Mouse (Mus musculus): ENCODE results near the gene Mcf2l.

The Mcf2l gene

GRCm38 (mm10) chr8:12873357-12874046 lies at the start of gene Mcf2l:
Gene Mcf2l, plus strand, starts transcription at chr8:12873806.
- peak; percentile 61 to 69 for DNase-seq (ENCODE audit: low spot score in 2 of 2)

- DNase-seq (ENCODE audit: low spot score in 2 of 2), result no peak
These were observed 49.0 kb upstream of the Mcf2l start for GRCm38 (mm10) chr8:12824562-12824961.

GRCm38 (mm10) chr8:12825236-12825635 lies 48.4 kb upstream of the Mcf2l start:
- no peak for DNase-seq (ENCODE audit: low spot score in 2 of 2)

GRCm38 (mm10) chr8:12825686-12826237 lies 47.8 kb upstream of the Mcf2l start:
- DNase-seq (ENCODE audit: low spot score in 2 of 2), result no peak

- DNase-seq (ENCODE audit: low spot score in 2 of 2), result no peak
These were observed 46.5 kb upstream of the Mcf2l start for GRCm38 (mm10) chr8:12827124-12827523.

- DNase-seq (ENCODE audit: low spot score in 2 of 2), result no peak
These were observed 45.3 kb upstream of the Mcf2l start for GRCm38 (mm10) chr8:12828298-12828697.

GRCm38 (mm10) chr8:12829381-12829780 lies 44.2 kb upstream of the Mcf2l start:
- no peak for DNase-seq (ENCODE audit: low spot score in 2 of 2)

GRCm38 (mm10) chr8:12831659-12832589 lies 41.7 kb upstream of the Mcf2l start:
- DNase-seq (ENCODE audit: low spot score in 2 of 2), result peak in 1 of 2 experiments; percentile 57

- DNase-seq (ENCODE audit: low spot score in 2 of 2), result no peak
These were observed 40.0 kb upstream of the Mcf2l start for GRCm38 (mm10) chr8:12833616-12834015.

GRCm38 (mm10) chr8:12840834-12841233 lies 32.8 kb upstream of the Mcf2l start:
- DNase-seq (ENCODE audit: low spot score in 2 of 2), result no peak

- no peak for DNase-seq (ENCODE audit: low spot score in 2 of 2)
These were observed 31.1 kb upstream of the Mcf2l start for GRCm38 (mm10) chr8:12842342-12842995.

GRCm38 (mm10) chr8:12844347-12844950 lies 29.2 kb upstream of the Mcf2l start:
- DNase-seq (ENCODE audit: low spot score in 2 of 2), result no peak

GRCm38 (mm10) chr8:12846447-12846846 lies 27.2 kb upstream of the Mcf2l start:
- no peak for DNase-seq (ENCODE audit: low spot score in 2 of 2)

- no peak for DNase-seq (ENCODE audit: low spot score in 2 of 2)
These were observed 22.4 kb upstream of the Mcf2l start for GRCm38 (mm10) chr8:12851241-12851640.

GRCm38 (mm10) chr8:12856038-12856437 lies 17.6 kb upstream of the Mcf2l start:
- DNase-seq (ENCODE audit: low spot score in 2 of 2), result no peak

GRCm38 (mm10) chr8:12863061-12863460 lies 10.5 kb upstream of the Mcf2l start:
- no peak for DNase-seq (ENCODE audit: low spot score in 2 of 2)

- no peak for DNase-seq (ENCODE audit: low spot score in 2 of 2)
These were observed 10.0 kb upstream of the Mcf2l start for GRCm38 (mm10) chr8:12863608-12864007.

- no peak for DNase-seq (ENCODE audit: low spot score in 2 of 2)
These were observed 7.8 kb upstream of the Mcf2l start for GRCm38 (mm10) chr8:12865790-12866189.

GRCm38 (mm10) chr8:12869661-12870060 lies 3.9 kb upstream of the Mcf2l start:
- peak in 1 of 2 experiments; percentile 56 for DNase-seq (ENCODE audit: low spot score in 2 of 2)

- no peak for DNase-seq (ENCODE audit: low spot score in 2 of 2)
These were observed 3.0 kb upstream of the Mcf2l start for GRCm38 (mm10) chr8:12870656-12871055.

GRCm38 (mm10) chr8:12871461-12871860 lies 2.1 kb upstream of the Mcf2l start:
- DNase-seq (ENCODE audit: low spot score in 2 of 2), result peak in 1 of 2 experiments; percentile 50

- DNase-seq (ENCODE audit: low spot score in 2 of 2), result no peak
These were observed 636 bp upstream of the Mcf2l start for GRCm38 (mm10) chr8:12872983-12873356.
